Mouse (Mus musculus): Measurements from ENCODE around the gene Lck. TPM values are rescaled to one million over a fixed set of nuclear protein-coding genes. Genes with fewer than 3 reads are reported as not detected.

Gene Lck
- polyA plus RNA-seq, 1 experiment from 2014 or later, result 6.3 TPM

Small RNA genes within 50 kb of the gene (microRNA-seq; reads per million reads assigned to microRNA genes)
- not detected for gene Mir8119

Other genes with a start within 250 kb of the Lck start
- 329 and 377 TPM in 2 replicates for gene Rbbp4, start 238.3 kb downstream of the Lck start, polyA plus RNA-seq (2016; fragmentation: Nextera tagmentation; extraction: Ambion mirVana)
- gene Zbtb8os, start 237.9 kb downstream of the Lck start, polyA plus RNA-seq (2016; fragmentation: Nextera tagmentation; extraction: Ambion mirVana), result 50.0 and 58.8 TPM in 2 replicates
- 7.5 and 9.3 TPM in 2 replicates for gene Zbtb8a, start 195.5 kb downstream of the Lck start, polyA plus RNA-seq (2016; fragmentation: Nextera tagmentation; extraction: Ambion mirVana)
- gene Zbtb8b, start 132.8 kb downstream of the Lck start, polyA plus RNA-seq (2016; fragmentation: Nextera tagmentation; extraction: Ambion mirVana), result 3.4 and 3.9 TPM in 2 replicates
- 22.4 and 22.9 TPM in 2 replicates for gene Bsdc1, start 112.1 kb downstream of the Lck start, polyA plus RNA-seq (2016; fragmentation: Nextera tagmentation; extraction: Ambion mirVana)
- gene Tssk3, start 82.6 kb downstream of the Lck start, polyA plus RNA-seq (2016; fragmentation: Nextera tagmentation; extraction: Ambion mirVana), result not detected in 2 replicates
- gene Fam229a, start 82.5 kb downstream of the Lck start, polyA plus RNA-seq (2016; fragmentation: Nextera tagmentation; extraction: Ambion mirVana), result not detected in 2 replicates
- 535 and 802 TPM in 2 replicates for gene Marcksl1, start 60.1 kb downstream of the Lck start, polyA plus RNA-seq (2016; fragmentation: Nextera tagmentation; extraction: Ambion mirVana)
- gene Hdac1, start 30.9 kb downstream of the Lck start, polyA plus RNA-seq (2016; fragmentation: Nextera tagmentation; extraction: Ambion mirVana), result 201 and 237 TPM in 2 replicates
- 1.6 and 3.6 TPM in 2 replicates for gene Fam167b, start 4.9 kb upstream of the Lck start, polyA plus RNA-seq (2016; fragmentation: Nextera tagmentation; extraction: Ambion mirVana)
- 212 and 236 TPM in 2 replicates for gene Eif3i, start 27.0 kb upstream of the Lck start, polyA plus RNA-seq (2016; fragmentation: Nextera tagmentation; extraction: Ambion mirVana)
- gene Tmem234, start 27.0 kb upstream of the Lck start, polyA plus RNA-seq (2016; fragmentation: Nextera tagmentation; extraction: Ambion mirVana), result 184 and 200 TPM in 2 replicates
- 1.1 and 1.7 TPM in 2 replicates for gene Dcdc2b, start 40.6 kb upstream of the Lck start, polyA plus RNA-seq (2016; fragmentation: Nextera tagmentation; extraction: Ambion mirVana)
- gene Iqcc, start 45.5 kb upstream of the Lck start, polyA plus RNA-seq (2016; fragmentation: Nextera tagmentation; extraction: Ambion mirVana), result 24.0 and 29.4 TPM in 2 replicates
- 37.1 and 43.0 TPM in 2 replicates for gene Ccdc28b, start 50.3 kb upstream of the Lck start, polyA plus RNA-seq (2016; fragmentation: Nextera tagmentation; extraction: Ambion mirVana)
- 71.7 and 72.4 TPM in 2 replicates for gene Txlna, start 67.4 kb upstream of the Lck start, polyA plus RNA-seq (2016; fragmentation: Nextera tagmentation; extraction: Ambion mirVana)
- gene Kpna6, start 99.1 kb upstream of the Lck start, polyA plus RNA-seq (2016; fragmentation: Nextera tagmentation; extraction: Ambion mirVana), result 13.6 and 17.2 TPM in 2 replicates
- 8.2 and 12.2 TPM in 2 replicates for gene Tmem39b, start 123.2 kb upstream of the Lck start, polyA plus RNA-seq (2016; fragmentation: Nextera tagmentation; extraction: Ambion mirVana)
- gene Khdrbs1, start 168.7 kb upstream of the Lck start, polyA plus RNA-seq (2016; fragmentation: Nextera tagmentation; extraction: Ambion mirVana), result 93.7 and 115 TPM in 2 replicates
- gene Ptp4a2, start 237.6 kb upstream of the Lck start, polyA plus RNA-seq (2016; fragmentation: Nextera tagmentation; extraction: Ambion mirVana), result 348 and 351 TPM in 2 replicates

Measured in heart, embryonic 10.5 days (tissue).